Mouse (Mus musculus): Measurements from ENCODE around the gene Tirap. TPM values are rescaled to one million over a fixed set of nuclear protein-coding genes. Genes with fewer than 3 reads are reported as not detected.

Tirap gene
- 10.0 and 13.2 TPM in 2 replicates for total RNA-seq (2014; rRNA removed; ENCODE audit: low replicate concordance)
- polyA plus RNA-seq (2015; fragmentation: Nextera tagmentation; extraction: Ambion mirVana): 5.5 TPM in 2 replicates

DNA sequence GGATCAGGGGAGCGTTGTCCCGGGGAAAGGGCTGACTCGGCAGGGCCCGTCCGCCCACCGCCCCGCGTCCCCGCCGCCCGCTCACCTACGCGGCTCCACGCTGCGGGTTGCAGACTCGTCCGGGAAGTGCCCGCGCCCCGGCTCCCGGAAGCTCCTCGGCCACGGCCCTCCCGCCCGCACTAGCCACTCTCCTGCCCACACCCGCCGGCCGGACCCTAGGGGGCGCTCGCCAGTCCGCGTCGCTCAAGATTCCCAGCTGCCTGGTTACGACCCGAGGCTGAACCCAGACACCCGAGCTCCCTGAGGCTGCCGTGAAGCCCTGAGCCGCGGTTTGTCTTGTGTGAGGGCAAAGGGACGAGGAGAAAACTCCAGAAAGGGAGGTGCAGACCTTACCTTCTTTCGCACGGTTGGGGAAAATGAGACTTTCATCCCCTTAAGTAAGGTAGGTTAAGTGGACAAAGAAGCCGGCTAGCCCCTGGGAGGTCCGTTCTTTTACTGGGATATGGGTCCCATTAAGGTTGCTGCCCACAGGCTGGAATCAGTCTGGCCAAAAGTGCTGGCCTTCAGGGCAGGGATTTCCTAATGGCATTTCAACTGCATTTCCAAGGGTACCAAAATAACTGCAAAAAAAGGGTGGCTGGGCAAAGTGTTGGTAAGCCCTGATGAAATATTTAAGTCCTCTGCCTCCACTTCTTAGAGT lies at the start of gene Tirap, which contains the start of gene Srpr:
Tirap (minus strand) TSS at position 520 of the 700 bp plus-strand sequence.
Srpr (plus strand) TSS at position 404 of the 700 bp plus-strand sequence.
- H3K4me1 ChIP-seq (ENCODE audit: control insufficient read depth, insufficient read depth): peaks cover 9% of the 10 kb centered on the region
- peak within 1 kb of the TSS; percentile 77 for H3K9ac ChIP-seq (replicated peaks; ENCODE audit: low read depth, low read length)
- DNase-seq (ENCODE audit: low spot score): peak; percentile 86
- H3K4me3 ChIP-seq (ENCODE audit: low read depth, low read length): peak within 1 kb of the TSS; percentile 72
- peak within 1 kb of the TSS; percentile 71 for H3K27ac ChIP-seq (ENCODE audit: low read depth)
- under 1% methylated on average over 42 of the region's 44 CpGs for WGBS
- ATAC-seq (ENCODE audit: insufficient read depth, low read depth): peak; percentile 94
- no peaks in the 10 kb centered on the region for H3K27me3 ChIP-seq (ENCODE audit: control insufficient read depth, insufficient read depth, low read length)
- peak within 1 kb of the TSS; percentile 76 for H3K4me2 ChIP-seq (ENCODE audit: low read depth, low read length)
- TF ChIP-seq EP300 (IDR thresholded peaks at IDR 0.05; ENCODE audit: low read depth) (no peak), CTCF (IDR thresholded peaks at IDR 0.05; ENCODE audit: low read depth) (peak; percentile 86)
- peaks cover 8% of the 10 kb centered on the region for H3K36me3 ChIP-seq (replicated peaks; ENCODE audit: control insufficient read depth, insufficient read depth, low read length)
- no peaks in the 10 kb centered on the region for H3K9me3 ChIP-seq (replicated peaks; ENCODE audit: control insufficient read depth, low read length)

GRCm38 (mm10) chr9:35249476-35249875 lies 49.4 kb upstream of the Tirap start:
- H3K27me3 ChIP-seq (ENCODE audit: control insufficient read depth, insufficient read depth, low read length): no peaks in the 10 kb centered on the region
- H3K4me2 ChIP-seq (ENCODE audit: low read depth, low read length): no peak overlapping the region
- no peak overlapping the region for H3K9ac ChIP-seq (replicated peaks; ENCODE audit: low read depth, low read length)
- no peak overlapping the region for H3K27ac ChIP-seq (ENCODE audit: low read depth)
- no peak overlapping the region for H3K4me3 ChIP-seq (ENCODE audit: low read depth, low read length)
- no peaks in the 10 kb centered on the region for H3K4me1 ChIP-seq (ENCODE audit: control insufficient read depth, insufficient read depth)
- no peaks in the 10 kb centered on the region for H3K36me3 ChIP-seq (replicated peaks; ENCODE audit: control insufficient read depth, insufficient read depth, low read length)
- DNase-seq (ENCODE audit: low spot score) (no peak), ATAC-seq (ENCODE audit: insufficient read depth, low read depth) (no peak)
- TF ChIP-seq CTCF (IDR thresholded peaks at IDR 0.05; ENCODE audit: low read depth): no peak
- no peak for TF ChIP-seq EP300 (IDR thresholded peaks at IDR 0.05; ENCODE audit: low read depth)
- H3K9me3 ChIP-seq (replicated peaks; ENCODE audit: control insufficient read depth, low read length): no peaks in the 10 kb centered on the region

DNA sequence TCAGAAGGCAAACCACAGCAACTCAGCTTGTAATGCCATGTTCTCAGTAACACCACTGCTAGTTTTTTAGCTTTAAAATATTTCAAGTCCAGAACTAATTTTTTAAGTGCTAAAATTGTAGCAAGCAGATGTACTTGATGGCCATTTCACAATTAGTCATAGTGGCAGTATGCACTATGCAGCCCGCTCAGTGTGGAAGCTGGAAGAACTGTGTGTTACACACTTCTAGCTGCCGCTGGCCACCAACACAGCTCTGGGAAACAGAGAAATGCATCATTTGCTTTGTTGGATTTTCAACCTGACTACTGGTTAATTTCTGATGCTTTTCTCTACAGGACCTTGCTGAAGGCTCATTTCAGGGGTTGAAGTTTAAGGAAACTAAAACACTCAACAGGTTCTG lies 47.3 kb upstream of the Tirap start:
- H3K9me3 ChIP-seq (replicated peaks; ENCODE audit: control insufficient read depth, low read length): no peaks in the 10 kb centered on the region
- H3K9ac ChIP-seq (replicated peaks; ENCODE audit: low read depth, low read length): no peak overlapping the region
- WGBS: 89% methylated on average over 2 of the region's 2 CpGs
- H3K27ac ChIP-seq (ENCODE audit: low read depth): no peak overlapping the region
- H3K4me2 ChIP-seq (ENCODE audit: low read depth, low read length): no peak overlapping the region
- no peak for DNase-seq (ENCODE audit: low spot score)
- TF ChIP-seq EP300 (IDR thresholded peaks at IDR 0.05; ENCODE audit: low read depth) (no peak), CTCF (IDR thresholded peaks at IDR 0.05; ENCODE audit: low read depth) (no peak)
- no peaks in the 10 kb centered on the region for H3K4me1 ChIP-seq (ENCODE audit: control insufficient read depth, insufficient read depth)
- H3K36me3 ChIP-seq (replicated peaks; ENCODE audit: control insufficient read depth, insufficient read depth, low read length): no peaks in the 10 kb centered on the region
- ATAC-seq (ENCODE audit: insufficient read depth, low read depth): no peak
- no peak overlapping the region for H3K4me3 ChIP-seq (ENCODE audit: low read depth, low read length)
- H3K27me3 ChIP-seq (ENCODE audit: control insufficient read depth, insufficient read depth, low read length): no peaks in the 10 kb centered on the region

- no peaks in the 10 kb centered on the region for H3K4me1 ChIP-seq (ENCODE audit: control insufficient read depth, insufficient read depth)
- no peak overlapping the region for H3K4me3 ChIP-seq (ENCODE audit: low read depth, low read length)
- no peaks in the 10 kb centered on the region for H3K9me3 ChIP-seq (replicated peaks; ENCODE audit: control insufficient read depth, low read length)
- no peak overlapping the region for H3K9ac ChIP-seq (replicated peaks; ENCODE audit: low read depth, low read length)
- ATAC-seq (ENCODE audit: insufficient read depth, low read depth): no peak
- 65% methylated on average over 1 of the region's 1 CpGs for WGBS
- H3K4me2 ChIP-seq (ENCODE audit: low read depth, low read length): no peak overlapping the region
- H3K36me3 ChIP-seq (replicated peaks; ENCODE audit: control insufficient read depth, insufficient read depth, low read length): no peaks in the 10 kb centered on the region
- DNase-seq (ENCODE audit: low spot score): no peak
- no peaks in the 10 kb centered on the region for H3K27me3 ChIP-seq (ENCODE audit: control insufficient read depth, insufficient read depth, low read length)
- no peak overlapping the region for H3K27ac ChIP-seq (ENCODE audit: low read depth)
- TF ChIP-seq CTCF (IDR thresholded peaks at IDR 0.05; ENCODE audit: low read depth): 0 out of 2 replicates have a peak, but pooled peaks have one; percentile 11
- no peak for TF ChIP-seq EP300 (IDR thresholded peaks at IDR 0.05; ENCODE audit: low read depth)
Measured at GRCm38 (mm10) chr9:35239734-35240133, 39.6 kb upstream of the Tirap start.

DNA sequence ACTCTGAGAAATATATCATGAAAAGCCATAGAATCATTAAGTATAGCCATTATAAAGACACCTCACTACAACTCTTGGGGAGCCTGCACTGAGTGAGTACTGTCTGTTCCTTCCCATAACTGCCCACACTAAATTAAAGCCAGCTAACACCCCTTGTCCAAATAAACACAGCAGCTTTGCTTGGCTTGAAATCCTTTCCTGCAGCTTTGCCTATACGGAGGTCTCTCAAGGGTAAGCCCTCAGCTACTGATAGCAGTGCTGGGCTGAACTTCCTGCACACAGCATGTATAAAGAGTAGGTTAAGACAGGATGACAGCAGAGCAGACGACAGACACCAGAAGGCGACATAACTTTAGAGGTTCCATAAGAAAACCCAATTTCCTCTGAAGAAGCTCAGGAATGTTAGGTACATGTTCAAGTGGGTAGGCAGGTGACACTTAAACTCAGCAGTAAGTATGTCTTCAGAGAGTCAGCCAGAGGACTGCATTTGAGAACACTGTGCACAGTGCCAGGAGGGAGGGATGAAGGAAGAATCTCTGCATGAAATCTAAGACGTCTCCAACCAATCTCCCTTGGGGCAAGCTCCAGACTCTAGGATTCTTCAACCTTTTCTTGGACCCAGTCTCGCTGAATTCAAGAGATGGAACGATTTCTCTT lies 39.0 kb upstream of the Tirap start:
- ATAC-seq (ENCODE audit: insufficient read depth, low read depth): peak; percentile 71
- H3K9me3 ChIP-seq (replicated peaks; ENCODE audit: control insufficient read depth, low read length): no peaks in the 10 kb centered on the region

More for the DNA sequence above, 39.0 kb upstream of the Tirap start:
- TF ChIP-seq CTCF (IDR thresholded peaks at IDR 0.05; ENCODE audit: low read depth): no peak
- TF ChIP-seq EP300 (IDR thresholded peaks at IDR 0.05; ENCODE audit: low read depth): no peak
- Histone ChIP-seq H3K27me3 (ENCODE audit: control insufficient read depth, insufficient read depth, low read length) (no peaks in the 10 kb centered on the region), H3K36me3 (replicated peaks; ENCODE audit: control insufficient read depth, insufficient read depth, low read length) (0 out of 2 replicates have a peak, but pooled peaks cover 4% of the 10 kb centered on the region), H3K27ac (ENCODE audit: low read depth) (no peak overlapping the region), H3K4me2 (ENCODE audit: low read depth, low read length) (no peak overlapping the region), H3K4me3 (ENCODE audit: low read depth, low read length) (no peak overlapping the region), H3K9ac (replicated peaks; ENCODE audit: low read depth, low read length) (no peak overlapping the region), H3K4me1 (ENCODE audit: control insufficient read depth, insufficient read depth) (no peaks in the 10 kb centered on the region)
- peak; percentile 51 for DNase-seq (ENCODE audit: low spot score)
- 42% methylated on average over 6 of the region's 6 CpGs for WGBS

Data from heart, postnatal 0 days (tissue).